Mouse (Mus musculus): ENCODE results near the gene Smap1. TPM values are rescaled to one million over a fixed set of nuclear protein-coding genes. Genes with fewer than 3 reads are reported as not detected.

Smap1 gene
- total RNA-seq, 2 experiments from 2014 or later = 220 to 322 TPM

DNA sequence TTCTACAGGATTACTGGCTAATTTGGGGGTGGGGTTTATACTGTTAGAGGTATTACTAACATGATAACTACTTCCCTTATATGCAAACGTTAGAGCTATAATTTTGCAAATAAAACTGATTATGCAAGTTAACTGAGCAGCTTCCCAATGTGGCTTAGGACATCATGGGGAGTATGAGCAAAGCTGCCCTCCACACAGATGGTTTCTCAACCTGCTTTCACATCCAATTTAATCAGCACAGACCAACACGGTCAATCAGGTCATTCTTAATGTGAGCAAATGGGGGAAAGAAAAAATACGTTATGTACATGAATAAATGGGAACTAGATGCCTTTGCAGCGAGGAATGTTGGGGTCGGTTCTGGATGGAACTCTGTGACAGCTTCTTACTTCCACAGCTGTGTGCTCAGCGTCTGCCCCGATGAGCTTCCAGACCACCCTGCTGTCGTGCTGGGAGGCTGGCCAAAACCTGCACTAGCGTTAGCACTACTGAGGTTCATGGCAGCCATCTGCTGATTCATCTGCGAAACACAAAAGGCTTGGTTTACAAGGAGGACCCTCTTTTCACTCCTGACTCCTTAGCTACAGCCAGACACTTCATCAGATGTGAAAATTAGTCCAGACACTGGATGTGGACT lies 76.0 kb downstream of the Smap1 start:
- ATAC-seq (replicated peaks; ENCODE audit: low FRiP score, poor library complexity, severe bottlenecking) = no peak

DNA sequence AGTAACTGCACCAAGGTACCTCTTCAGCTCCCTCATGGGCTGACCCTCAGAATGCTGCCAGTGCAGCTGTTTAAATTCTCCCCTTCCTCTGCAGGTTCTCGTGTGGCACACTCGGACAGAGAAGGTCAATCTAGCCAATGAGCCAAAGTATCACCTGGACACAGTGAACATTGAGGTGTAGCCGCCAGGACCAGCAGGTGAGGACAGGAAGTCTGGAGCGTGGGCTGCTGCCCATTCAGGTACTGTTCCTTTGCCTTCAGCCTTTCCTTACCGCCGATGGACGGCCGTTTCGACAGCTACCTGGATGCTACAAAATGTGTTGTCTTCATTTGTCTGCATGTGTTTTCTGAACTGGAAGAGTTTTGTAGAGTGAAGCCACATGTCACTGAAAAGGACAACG lies 77.1 kb downstream of the Smap1 start:
- ATAC-seq (replicated peaks; ENCODE audit: low FRiP score, poor library complexity, severe bottlenecking) = no peak

DNA sequence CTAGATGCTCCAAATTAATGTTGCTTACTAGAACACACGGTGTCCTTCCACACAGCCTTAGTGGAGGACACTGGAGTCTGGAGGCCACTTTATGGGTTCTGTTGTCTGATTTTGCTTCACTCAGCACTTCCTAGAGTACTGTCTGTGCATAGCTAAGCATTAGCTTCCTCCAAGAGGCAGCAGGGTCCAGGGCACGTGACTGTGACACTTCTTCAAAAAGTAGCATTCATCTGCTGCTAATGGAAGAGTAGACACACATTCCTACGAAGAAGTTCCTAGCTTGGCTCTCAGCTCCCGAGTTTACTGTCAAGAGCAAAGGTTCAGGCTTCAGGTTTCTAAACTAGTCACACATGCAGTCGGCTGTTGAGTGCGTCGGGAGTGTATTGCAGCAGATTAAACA lies 78.3 kb downstream of the Smap1 start:
- no peak for ATAC-seq (replicated peaks; ENCODE audit: low FRiP score, poor library complexity, severe bottlenecking)

- 0 out of 2 replicates have a peak, but pooled peaks have one; percentile 28 for ATAC-seq (replicated peaks; ENCODE audit: low FRiP score, poor library complexity, severe bottlenecking)
Observed at GRCm38 (mm10) chr1:23842629-23843028, 79.5 kb downstream of the Smap1 start.

GRCm38 (mm10) chr1:23840924-23841323 lies 81.2 kb downstream of the Smap1 start:
- no peak for ATAC-seq (replicated peaks; ENCODE audit: low FRiP score, poor library complexity, severe bottlenecking)

DNA sequence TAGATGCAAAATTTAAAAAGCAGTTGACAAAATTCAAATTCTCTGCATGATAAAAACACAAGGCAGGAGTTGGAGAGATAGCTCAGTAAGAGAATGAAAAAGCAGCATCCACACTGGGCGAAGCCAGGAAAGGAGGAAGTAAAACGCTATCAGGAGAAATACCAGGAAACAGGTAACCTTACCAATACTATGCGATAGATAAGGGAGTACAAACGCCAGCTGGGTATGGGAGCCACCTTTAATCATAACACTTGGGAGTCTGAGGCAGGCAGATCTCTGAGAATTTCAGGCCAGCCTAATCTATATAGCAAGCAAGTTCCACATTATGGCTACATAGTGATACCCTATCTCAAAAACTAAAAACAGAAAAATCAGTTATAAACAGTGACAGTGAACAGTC lies 85.5 kb downstream of the Smap1 start:
- no peak for ATAC-seq (replicated peaks; ENCODE audit: low FRiP score, poor library complexity, severe bottlenecking)

GRCm38 (mm10) chr1:23834819-23835218 lies 87.3 kb downstream of the Smap1 start:
- ATAC-seq (replicated peaks; ENCODE audit: low FRiP score, poor library complexity, severe bottlenecking) = no peak

DNA sequence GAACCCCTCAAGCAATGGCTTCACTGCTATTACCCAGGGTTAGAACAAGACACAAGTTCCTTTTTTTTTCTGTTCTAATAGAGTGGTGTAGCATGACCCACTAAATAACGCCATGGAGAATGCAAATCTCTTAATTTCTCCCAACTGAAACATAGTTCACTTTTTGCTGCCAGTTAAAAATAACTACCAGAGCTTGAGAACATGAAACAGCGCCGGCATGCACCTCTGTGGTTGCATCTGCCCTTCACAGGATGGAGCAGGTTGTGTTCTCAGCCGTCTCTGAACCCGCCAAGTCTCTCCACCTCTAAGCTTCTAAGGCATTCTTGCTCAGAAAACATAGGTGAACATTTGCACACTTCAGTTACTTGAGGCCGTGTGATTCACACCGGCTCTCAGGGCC lies 87.9 kb downstream of the Smap1 start:
- no peak for ATAC-seq (replicated peaks; ENCODE audit: low FRiP score, poor library complexity, severe bottlenecking)

DNA sequence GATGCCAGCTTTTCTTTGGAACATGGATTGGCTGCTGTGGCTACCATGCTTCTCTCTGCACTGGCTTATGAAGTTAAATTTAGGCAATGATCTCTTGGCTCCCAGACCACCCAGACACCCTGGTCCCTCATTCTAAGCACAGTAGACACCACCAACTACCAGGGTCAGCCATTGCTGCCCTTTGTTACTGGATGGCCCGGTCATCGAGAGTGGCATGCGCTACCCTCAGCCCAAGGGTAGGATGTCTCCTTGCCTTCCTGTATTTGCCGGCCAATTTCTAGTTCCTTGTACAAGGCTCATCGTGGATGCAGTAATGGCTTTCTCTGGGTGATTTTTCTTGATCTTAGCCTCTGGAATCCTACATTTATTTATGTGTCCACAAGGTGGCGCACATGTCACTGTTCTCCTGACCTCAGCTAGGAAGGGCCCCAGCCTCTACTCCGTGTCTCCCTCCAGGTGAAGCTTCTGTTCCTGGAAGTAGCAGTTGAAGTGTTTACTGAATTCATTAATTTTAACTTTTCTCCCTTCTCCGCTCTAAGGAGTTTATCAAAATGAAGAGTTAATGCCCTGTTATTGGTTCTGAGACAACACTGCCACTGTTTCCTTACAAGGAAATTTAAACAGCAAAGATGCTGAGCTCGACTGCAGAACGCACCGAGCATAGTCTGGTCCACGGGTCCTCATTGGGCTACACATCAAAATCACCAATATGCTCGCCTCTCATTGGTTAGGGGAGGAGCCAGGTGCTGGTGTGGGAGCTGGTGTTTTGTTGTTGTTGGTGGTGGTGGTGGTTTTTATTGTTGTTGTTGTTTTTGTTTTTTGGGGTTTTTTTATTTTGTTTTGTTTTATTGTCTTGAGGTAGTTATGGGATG lies 95.0 kb downstream of the Smap1 start:
- peak; percentile 73 for ATAC-seq (replicated peaks; ENCODE audit: low FRiP score, poor library complexity, severe bottlenecking)

DNA sequence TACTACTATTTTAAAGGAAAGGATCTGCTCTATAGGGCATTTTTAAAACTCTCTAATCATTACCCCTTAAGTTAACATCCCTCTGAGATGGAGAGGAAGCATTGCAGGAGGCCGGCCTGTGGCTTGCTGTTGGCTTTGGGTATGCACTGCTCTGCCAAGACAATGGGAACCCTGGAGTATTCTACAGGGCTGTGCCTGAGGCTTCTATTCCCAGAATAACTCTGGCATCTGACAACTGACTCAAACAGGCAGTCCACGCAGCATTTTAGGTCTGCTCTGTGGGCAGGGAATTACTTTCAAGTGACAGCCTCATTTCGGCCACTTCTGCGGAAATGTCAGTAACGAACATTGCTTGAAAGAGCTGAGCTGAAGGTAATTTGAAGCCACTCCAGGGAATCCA lies 100.5 kb downstream of the Smap1 start:
- ATAC-seq (replicated peaks; ENCODE audit: low FRiP score, poor library complexity, severe bottlenecking) = no peak

- no peak for ATAC-seq (replicated peaks; ENCODE audit: low FRiP score, poor library complexity, severe bottlenecking)
Observed at GRCm38 (mm10) chr1:23798306-23798705, 123.8 kb downstream of the Smap1 start.

Other genes with a start within 250 kb of the Smap1 start
- gene B3gat2, start 160.6 kb downstream of the Smap1 start, total RNA-seq (2015; ENCODE audit: low replicate concordance) = not detected in 2 replicates
- gene B3gat2, start 160.6 kb downstream of the Smap1 start, total RNA-seq (2017; ENCODE audit: low replicate concordance) = 0.15 and 4.6 TPM in 2 replicates
- gene Sdhaf4, start 83.3 kb upstream of the Smap1 start, total RNA-seq (2015; ENCODE audit: low replicate concordance) = 21.3 and 28.9 TPM in 2 replicates
- 15.2 and 18.2 TPM in 2 replicates for gene Sdhaf4, start 83.3 kb upstream of the Smap1 start, total RNA-seq (2017; ENCODE audit: low replicate concordance)
- not detected in 2 replicates for gene Fam135a, start 178.0 kb upstream of the Smap1 start, total RNA-seq (2015; ENCODE audit: low replicate concordance)
- gene Fam135a, start 178.0 kb upstream of the Smap1 start, total RNA-seq (2017; ENCODE audit: low replicate concordance) = not detected in 2 replicates